In the genomic region with DNA sequence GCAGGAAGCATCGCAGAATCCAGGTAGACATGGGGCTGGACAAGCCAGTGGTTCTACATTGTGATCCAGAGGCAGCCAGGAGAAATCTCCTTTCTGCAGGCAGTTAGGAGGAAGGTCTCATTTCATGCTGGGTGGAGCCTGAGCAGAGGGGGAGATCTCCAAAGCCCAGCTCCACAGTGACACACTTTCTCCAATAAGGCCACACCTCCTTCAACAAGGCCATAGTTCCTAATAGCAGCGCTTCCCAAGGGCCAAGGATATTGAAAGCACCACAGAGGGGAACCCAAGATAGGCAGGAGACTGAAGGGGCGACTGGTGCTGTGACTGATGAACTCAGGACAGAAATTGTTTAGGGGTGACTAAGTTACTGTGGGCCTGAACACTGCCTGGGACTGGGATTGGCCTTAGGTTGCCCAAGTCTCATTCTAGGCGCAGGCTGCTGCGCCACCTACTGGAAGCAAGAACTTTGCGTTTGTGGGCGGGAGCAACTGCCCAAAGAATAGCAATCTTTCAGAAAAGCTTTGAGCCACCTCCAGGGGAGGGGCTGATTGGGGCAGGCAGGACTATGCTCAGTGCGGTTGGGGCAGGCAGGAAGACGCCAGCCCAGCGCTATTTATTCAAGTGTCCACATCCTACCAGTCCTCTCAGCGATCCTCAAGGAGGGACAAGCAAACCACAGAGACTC, we compare ENCODE assay signal across 8 mouse cellular contexts. TPM values are rescaled to one million over a fixed set of nuclear protein-coding genes. Genes with fewer than 3 reads are reported as not detected.
DNase-seq lines count a peak whose midpoint lies in the region; ATAC-seq lines count a peak whose summit lies in the region.
"Not testable (repeated sequence)": the region's sequence is repeated elsewhere in the genome, so short reads cannot be mapped to it uniquely, and the experiment has no call there.

No protein-coding gene starts in this region.

- not testable (repeated sequence) for H3K4me2 ChIP-seq in hindbrain, embryonic 15.5 days; lung, embryonic 16.5 days (ENCODE audit: low read depth, low read length); neural tube, embryonic 15.5 days

- ATAC-seq in common myeloid progenitor, adult 5-6 weeks (replicated peaks; ENCODE audit: low read depth, poor library complexity, severe bottlenecking): peak; percentile 90
- 0 out of 2 replicates have a peak, but pooled peaks have one; percentile 66 for ATAC-seq in hindbrain, embryonic 15.5 days (ENCODE audit: low FRiP score, low read depth)
- peak; percentile 92 for ATAC-seq in lung, embryonic 16.5 days (ENCODE audit: low read depth)
- ATAC-seq in neural tube, embryonic 15.5 days (ENCODE audit: low FRiP score): 0 out of 2 replicates have a peak, but pooled peaks have one; percentile 55

- not testable (repeated sequence) for H3K36me3 ChIP-seq in hindbrain, embryonic 15.5 days; lung, embryonic 16.5 days (ENCODE audit: control insufficient read depth, insufficient read depth, low read length); neural tube, embryonic 15.5 days

- H3K4me1 ChIP-seq in hindbrain, embryonic 15.5 days (replicated peaks); lung, embryonic 16.5 days (replicated peaks; ENCODE audit: control insufficient read depth, insufficient read depth, low read length); neural tube, embryonic 15.5 days: not testable (repeated sequence)

- 3% methylated on average over 9 of the region's 11 CpGs for WGBS in hindbrain, embryonic 15.5 days
- 3% methylated on average over 8 of the region's 11 CpGs for WGBS in lung, embryonic 16.5 days
- 3% methylated on average over 8 of the region's 11 CpGs for WGBS in neural tube, embryonic 15.5 days

- not testable (repeated sequence) for H3K4me3 ChIP-seq in hindbrain, embryonic 15.5 days; lung, embryonic 16.5 days (ENCODE audit: low read length); neural tube, embryonic 15.5 days (replicated peaks)

- DNase-seq in NIH3T3 (ENCODE audit: low read depth): peak; percentile 87
- peak; percentile 50 for DNase-seq in gastrocnemius, postnatal 10 days
- DNase-seq in layer of hippocampus, adult 8-10 months (ENCODE audit: low spot score in 2 of 2): peak; percentile 15 to 20
- peak; percentile 32 for DNase-seq in thymus, postnatal 25 days

- H3K27me3 ChIP-seq in hindbrain, embryonic 15.5 days; lung, embryonic 16.5 days (ENCODE audit: control insufficient read depth, insufficient read depth, low read depth, low read length); neural tube, embryonic 15.5 days (replicated peaks): not testable (repeated sequence)

- not testable (repeated sequence) for H3K9ac ChIP-seq in hindbrain, embryonic 15.5 days; lung, embryonic 16.5 days (ENCODE audit: low read length); neural tube, embryonic 15.5 days (replicated peaks)

- not testable (repeated sequence) for H3K9me3 ChIP-seq in hindbrain, embryonic 15.5 days; lung, embryonic 16.5 days (ENCODE audit: control insufficient read depth, low read length); neural tube, embryonic 15.5 days (replicated peaks)

- H3K27ac ChIP-seq in hindbrain, embryonic 15.5 days (replicated peaks); lung, embryonic 16.5 days (ENCODE audit: low read length); neural tube, embryonic 15.5 days (replicated peaks): not testable (repeated sequence)

RNA-seq across cellular contexts. Expression of gene H60b, which starts 53.8 kb away (rescaled TPM):
- not detected in 2 replicates for total RNA-seq in common myeloid progenitor, adult 5-6 weeks (2017)
- under 1 TPM; 0.21 to 0.43 TPM for total RNA-seq in gastrocnemius, postnatal 10 days (2021)
- polyA plus RNA-seq in hindbrain, embryonic 15.5 days (2015; fragmentation: Nextera tagmentation; extraction: Ambion mirVana): 0.58 and 0.80 TPM in 2 replicates
- not detected for total RNA-seq in layer of hippocampus, adult 8-10 months (2022)
- 0.99 and 1.6 TPM in 2 replicates for polyA plus RNA-seq in lung, embryonic 16.5 days (2015; fragmentation: Nextera tagmentation; extraction: Ambion mirVana)
- polyA plus RNA-seq in neural tube, embryonic 15.5 days (2015; fragmentation: Nextera tagmentation; extraction: Ambion mirVana): 0.23 and 0.46 TPM in 2 replicates

RNA-seq across cellular contexts. Expression of gene Raet1e, which starts 53.8 kb away (rescaled TPM):
- not detected in 2 replicates for total RNA-seq in common myeloid progenitor, adult 5-6 weeks (2017)
- total RNA-seq in gastrocnemius, postnatal 10 days (2021): under 1 TPM; 0.16 to 0.50 TPM
- 0.75 and 1.0 TPM in 2 replicates for polyA plus RNA-seq in hindbrain, embryonic 15.5 days (2015; fragmentation: Nextera tagmentation; extraction: Ambion mirVana)
- total RNA-seq in layer of hippocampus, adult 8-10 months (2022): not detected
- 9.0 and 10.8 TPM in 2 replicates for polyA plus RNA-seq in lung, embryonic 16.5 days (2015; fragmentation: Nextera tagmentation; extraction: Ambion mirVana)
- 0.91 and 1.4 TPM in 2 replicates for polyA plus RNA-seq in neural tube, embryonic 15.5 days (2015; fragmentation: Nextera tagmentation; extraction: Ambion mirVana)

Comparison
In these comparisons a context has a peak if more than half of its experiments do, and no peak if none do; other contexts are left out.
1. DNase-seq: peak in every context shown above with its lines; median percentile 87 in NIH3T3; 50 in gastrocnemius, postnatal 10 days; 32 in thymus, postnatal 25 days; 18 in layer of hippocampus, adult 8-10 months.